Mouse (Mus musculus): ENCODE results near the gene Aqp1. TPM values are rescaled to one million over a fixed set of nuclear protein-coding genes. Genes with fewer than 3 reads are reported as not detected.

Gene Aqp1
- total RNA-seq, 2 experiments from 2014 or later: 108 to 109 TPM

DNA sequence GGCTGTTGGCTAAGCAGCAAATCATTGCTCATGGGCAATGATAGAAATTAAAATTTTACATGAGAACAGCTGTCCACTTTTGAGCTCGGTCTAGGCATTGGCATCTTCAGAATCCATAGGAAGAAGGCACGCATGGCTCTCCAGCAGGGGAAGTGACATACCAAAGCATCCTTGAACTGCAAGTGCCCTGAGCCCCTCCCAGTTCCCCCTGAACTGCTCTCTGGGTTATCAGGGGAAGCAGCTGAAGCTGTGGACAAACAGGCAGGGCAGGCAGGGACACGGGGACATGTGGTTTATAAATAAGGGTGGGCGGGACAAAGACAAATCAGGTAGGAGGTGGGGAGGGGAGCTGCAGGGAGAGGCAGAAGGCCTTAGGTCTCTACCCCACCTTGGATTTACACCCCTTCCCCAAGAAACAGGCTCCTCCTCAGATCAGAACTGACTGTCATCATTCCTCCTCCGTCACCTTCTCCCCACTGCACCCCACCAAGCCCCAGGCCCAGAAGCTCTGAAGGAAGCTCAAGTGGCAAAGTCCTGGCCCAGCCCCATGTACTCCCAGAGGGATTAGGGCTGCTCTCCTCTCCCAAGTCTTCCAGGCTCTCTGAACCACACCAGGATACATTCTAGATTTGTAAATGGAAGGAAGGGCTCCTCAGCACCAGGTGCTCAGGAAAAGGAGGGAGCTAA is 19.9 kb downstream of the Aqp1 start:
- DNase-seq (ENCODE audit: low spot score in 2 of 2): no peak

DNA sequence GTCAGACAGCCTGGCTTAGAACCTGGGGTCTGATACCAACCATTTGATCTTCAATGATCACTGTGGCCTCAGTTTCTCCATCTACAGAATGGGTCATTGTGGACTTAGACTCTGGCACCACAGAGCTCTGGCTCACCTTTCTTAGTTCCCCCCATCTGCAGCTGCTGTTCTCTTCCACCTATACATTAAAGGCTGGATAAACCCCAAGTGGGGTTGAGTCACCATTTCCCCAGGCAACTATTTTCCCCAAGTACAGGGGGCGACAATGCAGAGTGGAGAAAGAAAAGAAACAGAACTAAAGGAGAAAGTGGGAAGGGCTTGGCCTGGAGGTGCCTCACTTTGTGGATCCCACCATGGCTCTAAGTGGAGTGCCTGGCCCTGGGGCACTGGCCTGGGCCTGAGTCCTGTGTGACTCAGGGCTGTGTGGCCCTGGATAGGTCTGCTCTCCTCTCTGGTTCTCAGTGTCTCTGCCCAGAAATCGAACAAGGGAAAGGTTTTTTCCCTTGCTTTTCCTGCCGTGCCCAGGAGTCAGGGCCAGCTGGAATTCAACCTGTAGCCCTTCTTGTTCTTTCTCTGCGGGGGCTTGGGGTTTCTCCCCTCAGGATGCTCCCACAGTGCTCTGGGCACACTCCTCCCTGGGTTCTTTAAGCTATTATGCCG is 20.9 kb downstream of the Aqp1 start:
- DNase-seq (ENCODE audit: low spot score in 2 of 2): no peak

DNA sequence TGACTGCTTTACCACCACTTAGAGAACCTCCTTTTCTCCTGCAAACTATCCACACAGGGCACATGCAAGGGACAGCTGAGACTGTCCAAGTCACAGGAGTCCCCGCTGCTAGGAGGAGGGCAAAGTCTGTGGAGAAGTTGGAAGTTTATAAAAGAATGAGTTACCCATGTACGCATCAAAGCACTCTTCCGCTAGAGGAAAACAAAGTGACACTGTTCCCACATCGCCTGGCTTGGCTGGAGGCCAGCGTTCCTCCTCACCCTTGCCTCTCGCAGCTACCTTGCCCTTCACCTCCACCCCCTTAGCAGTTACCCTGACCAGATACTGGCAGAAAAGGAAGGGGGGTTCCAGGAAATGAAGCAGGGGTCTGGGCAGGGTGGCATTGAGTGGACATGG is 21.4 kb downstream of the Aqp1 start:
- no peak for DNase-seq (ENCODE audit: low spot score in 2 of 2)

DNA sequence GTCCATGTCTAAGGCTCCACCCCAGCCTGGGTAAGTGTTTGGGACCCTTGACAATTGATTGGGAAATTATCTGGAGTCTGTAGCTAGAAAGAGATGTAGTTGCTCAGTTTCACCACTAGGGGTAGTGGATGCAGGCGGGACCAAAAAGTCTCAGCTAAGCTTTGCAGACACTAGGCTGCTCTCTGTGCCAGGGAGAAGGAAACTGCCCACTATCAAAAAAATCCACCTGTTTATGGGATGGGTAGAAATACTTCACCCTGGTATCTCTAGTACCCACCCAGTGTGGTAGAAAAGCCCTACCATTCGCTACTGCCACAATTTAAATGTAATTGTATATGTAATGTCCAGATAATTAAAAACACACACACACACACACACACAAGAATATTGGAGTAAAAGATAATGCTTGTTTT is 22.5 kb downstream of the Aqp1 start:
- no peak for DNase-seq (ENCODE audit: low spot score in 2 of 2)

DNA sequence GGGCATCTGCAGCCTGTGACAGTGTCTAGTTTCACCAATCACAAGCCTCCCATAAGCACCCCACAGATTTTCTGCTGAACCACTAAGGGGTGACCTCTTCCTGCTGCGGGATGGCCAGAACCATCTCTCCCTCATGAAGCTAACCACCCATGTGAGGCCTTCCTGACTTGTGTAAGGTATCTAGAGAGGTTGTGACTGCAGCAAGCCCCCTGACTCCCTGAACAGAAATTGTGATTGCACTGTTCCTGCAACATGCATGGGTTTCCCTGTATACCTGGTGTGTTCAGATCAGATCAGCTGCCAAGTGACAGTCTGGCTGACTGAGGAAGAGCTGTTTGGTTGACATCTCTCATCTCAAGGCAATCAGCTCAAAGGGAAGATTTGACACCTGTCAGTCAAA is 26.4 kb downstream of the Aqp1 start:
- no peak for DNase-seq (ENCODE audit: low spot score in 2 of 2)

DNA sequence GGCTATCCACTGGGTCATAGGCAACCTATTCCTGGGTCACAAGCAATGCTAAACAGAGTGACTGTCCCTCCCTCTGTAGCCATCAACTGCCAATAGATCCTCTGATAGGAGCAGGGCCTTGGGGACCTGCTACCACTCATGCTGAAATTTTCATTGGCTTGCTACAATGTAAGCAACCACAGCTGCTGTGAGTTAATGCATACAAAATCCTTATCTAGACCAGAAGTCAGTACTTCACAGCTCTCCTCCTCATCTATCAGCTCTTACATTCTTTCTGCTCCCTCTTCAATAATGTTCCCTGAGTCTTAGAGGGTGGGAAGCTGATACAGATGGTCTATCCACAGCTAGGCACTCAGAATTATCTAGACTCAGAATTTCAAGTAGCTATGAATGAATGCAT is 30.9 kb downstream of the Aqp1 start:
- DNase-seq (ENCODE audit: low spot score in 2 of 2): no peak

DNA sequence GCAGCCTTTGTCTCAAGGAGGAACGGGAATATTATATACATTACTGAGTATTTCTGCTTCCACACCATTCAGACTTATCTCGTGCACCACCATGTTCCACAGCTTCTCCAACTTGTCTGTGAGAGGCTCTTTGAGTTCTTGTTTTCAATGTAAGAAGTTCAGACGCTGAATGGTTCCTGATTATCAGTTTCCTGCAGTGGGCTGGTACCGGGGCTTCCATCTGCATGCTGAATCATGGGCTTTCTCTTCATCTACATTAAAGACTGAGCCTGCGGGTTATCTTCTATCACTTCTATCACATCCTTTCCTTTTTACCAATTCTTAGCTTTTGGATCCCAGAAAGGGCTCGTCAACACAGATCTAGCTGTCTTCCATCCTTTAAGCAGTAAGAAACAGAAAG is 34.6 kb downstream of the Aqp1 start:
- DNase-seq (ENCODE audit: low spot score in 2 of 2): no peak

DNA sequence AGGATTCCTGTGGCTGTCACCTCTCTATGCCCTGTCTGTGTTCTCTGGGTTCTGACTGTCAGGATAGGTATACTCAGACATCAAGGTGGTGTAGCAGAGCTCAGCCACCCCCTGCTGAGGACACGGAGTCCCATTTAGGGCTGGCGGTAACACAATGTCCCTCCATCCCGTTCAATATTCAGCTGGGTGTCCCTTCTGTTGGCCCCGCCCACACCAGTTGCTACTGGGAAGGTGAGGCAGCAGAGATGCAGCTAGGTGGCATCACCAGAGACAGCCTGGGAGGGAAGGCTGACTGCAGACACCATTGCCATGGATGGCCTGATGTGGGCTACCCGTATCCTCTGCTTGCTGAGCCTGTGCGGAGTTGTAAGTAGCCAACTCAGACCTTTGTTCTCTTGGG is 39.8 kb downstream of the Aqp1 start, which contains the start of gene Ghrhr:
Gene Ghrhr, plus strand, starts transcription at position 220 of the 400 bp plus-strand sequence.
- no peak for DNase-seq (ENCODE audit: low spot score in 2 of 2)

DNA sequence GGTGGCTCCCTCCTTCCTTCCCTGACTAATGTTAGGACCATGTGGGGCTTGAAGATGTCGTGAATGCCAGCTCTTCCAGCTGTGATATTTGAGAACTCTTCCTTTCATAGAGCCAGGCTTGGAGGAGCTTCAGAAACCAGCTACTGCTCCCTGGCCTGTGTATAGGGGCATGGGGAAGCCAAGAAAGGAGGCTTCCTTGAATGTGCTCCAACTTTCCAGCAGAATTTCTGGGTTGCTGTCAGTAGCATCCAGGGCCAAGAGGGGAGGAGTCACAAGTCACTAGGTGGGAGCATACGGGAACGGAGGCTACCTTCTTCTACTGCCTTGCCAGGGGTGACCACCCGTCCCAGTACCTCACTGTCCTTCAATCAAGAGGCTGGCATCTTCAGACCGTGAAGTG is 40.3 kb downstream of the Aqp1 start:
- DNase-seq (ENCODE audit: low spot score in 2 of 2): no peak

DNA sequence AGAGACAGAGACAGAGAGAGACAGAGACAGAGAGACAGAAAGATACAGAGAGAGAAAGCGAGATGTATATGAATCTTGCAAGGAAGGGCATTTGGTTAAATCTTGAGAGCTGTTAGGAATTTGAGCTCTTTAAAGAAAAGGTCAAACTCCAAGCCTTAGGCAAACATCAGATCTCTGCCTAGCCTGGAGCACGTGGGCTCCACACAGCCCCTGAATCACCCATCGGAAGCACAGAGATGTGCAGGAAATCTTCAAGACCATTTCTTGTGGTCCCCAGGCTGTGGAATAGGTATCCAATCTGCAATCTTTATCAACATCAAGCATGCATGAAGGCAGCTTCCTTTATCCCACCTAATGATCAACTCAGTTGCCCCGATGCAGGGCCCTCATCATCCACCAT is 41.2 kb downstream of the Aqp1 start:
- no peak for DNase-seq (ENCODE audit: low spot score in 2 of 2)

DNA sequence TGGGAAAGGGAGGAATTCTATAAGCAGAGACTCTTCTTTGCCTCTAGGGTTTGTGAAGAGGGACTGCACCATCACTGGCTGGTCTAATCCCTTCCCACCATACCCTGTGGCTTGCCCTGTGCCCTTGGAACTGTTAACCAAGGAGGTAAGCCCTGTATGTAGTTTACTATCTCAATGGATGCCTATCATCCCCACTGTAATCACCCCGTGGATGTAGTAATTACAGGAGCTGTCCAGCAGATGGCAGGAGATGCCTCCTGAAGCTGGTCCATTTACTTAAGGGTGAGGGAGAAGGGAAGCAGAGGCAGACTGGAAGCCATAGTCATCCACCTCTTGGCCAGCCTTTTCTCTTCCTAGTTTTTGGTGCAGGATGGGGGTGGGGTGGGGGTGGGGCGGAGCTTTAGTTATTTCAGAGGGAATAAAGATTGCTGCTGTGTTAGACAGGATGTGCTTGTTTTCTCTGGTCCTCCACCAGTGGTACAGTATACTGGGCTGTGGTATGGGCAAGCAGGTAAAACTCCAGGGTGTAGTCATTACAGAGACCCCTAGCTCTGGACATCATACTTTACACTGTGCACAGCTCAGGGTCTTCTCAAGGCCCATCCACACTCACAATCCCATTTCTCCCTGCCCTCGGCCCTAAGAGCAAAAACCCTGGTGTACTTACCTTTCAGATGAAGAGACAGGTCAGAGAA is 43.6 kb downstream of the Aqp1 start:
- DNase-seq (ENCODE audit: low spot score in 2 of 2): peak in 1 of 2 experiments; percentile 46

DNA sequence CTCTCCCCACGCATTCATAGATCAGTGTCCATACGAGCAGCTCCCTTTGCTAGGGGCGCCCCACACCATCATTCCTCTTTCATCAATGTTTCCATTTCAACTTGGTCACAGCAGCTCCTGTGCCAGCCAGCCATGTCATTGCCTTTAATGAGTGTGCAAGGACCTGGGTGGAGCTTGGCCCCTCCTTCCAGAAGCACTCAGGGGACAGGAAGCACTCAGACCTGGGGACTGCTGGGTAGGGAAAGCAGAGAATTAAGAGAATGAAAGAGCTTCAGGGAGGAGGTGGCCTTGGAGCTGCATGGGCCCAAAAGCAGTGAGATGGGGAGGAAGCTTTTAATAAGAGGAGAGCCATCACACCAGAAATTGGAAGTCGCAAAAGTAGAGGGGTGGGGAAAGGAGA is 45.7 kb downstream of the Aqp1 start:
- DNase-seq (ENCODE audit: low spot score in 2 of 2): no peak

DNA sequence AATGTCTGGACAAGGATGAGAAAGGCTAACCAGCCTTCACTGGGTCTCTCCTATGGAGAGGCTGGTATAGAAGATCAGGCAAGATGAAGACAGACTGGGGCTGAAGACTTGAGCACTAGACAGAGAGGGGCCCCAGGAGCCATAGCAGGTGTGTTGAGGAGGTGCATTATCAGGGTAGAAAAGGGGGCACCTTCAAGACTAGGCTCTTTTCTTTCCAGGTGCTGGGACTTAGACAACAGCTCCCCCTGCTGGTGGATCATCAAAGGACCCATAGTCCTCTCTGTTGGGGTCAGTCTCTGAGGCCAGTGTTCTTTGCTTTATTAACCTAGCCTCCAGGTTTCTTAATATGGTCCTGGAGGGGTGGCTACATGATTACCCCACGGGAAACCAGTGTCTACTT is 47.7 kb downstream of the Aqp1 start:
- peak; percentile 56 to 71 for DNase-seq (ENCODE audit: low spot score in 2 of 2)

DNA sequence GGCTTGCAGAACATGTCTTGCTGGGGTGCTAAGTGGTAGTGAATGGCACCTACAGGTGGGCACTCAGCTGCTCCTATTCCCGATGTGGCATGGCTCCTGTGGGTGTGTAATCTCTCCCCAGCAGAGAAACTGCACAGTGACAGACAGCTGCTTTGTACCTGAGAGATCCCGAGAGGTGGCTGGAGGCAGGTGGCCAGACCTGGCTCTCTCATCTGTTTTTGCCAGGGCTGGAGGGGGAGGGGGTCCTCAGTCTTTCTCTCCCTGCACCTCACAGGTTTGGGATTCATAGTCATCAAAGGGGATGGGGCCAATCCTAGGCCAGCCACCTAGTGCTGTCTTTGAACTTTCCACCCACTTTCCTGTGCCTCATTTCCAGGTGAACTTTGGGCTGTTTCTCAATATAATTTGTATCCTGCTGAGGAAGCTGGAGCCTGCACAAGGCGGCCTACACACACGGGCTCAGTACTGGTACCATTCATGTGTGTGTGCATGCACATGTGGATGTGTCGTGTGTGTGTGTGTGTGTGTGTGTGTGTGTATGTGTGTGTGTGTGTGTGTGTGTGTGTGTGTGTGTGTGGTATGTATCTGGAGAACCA is 48.2 kb downstream of the Aqp1 start:
- DNase-seq (ENCODE audit: low spot score in 2 of 2): no peak

DNA sequence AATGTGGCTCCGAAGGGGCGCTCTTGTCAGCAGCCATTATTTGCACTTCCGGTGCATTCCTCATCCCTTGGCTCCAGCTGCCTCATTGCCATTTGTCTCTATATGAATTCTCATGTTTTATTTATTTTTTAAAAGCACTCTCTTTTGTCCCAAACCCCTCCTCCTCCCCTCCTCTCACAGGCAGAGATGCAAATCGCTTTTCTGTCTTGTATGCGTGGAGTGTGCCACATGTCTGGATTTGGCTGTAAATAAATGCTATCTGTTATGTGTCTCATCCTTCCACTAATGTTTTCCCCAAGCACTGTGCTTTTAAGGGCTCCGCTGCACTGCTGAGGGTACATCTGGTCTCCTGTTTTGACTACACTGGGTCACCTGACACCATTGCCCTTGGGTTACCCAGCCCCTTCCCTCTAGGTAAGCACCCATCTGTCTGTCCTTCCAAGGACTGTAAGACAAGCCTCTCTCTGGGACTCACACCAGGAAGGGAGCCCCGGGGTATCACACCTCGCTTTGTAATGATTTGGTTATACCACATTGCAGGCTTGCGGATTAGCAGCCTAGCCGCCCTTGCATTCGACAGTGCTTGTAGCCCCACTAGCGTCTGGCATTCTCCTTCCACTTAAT is 52.4 kb downstream of the Aqp1 start:
- no peak for DNase-seq (ENCODE audit: low spot score in 2 of 2)

DNA sequence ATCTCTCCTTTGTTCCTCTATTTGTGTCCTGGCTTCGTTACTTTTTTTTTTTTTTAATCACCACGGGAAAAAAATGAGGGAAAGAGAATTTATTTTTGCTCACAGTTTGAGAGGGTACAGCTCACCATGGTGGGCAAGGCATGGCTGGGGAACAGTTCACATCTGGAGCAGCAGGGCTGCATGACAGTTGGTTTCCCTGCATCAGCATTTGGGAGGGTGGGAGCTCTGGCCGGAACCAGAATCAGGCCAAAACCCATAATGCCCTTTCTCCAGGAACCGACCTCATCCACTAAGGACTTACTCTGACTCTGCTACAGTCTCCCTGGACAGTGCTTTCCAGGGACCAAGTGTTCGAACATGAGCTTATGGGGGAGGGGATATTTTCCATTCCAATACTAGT is 53.1 kb downstream of the Aqp1 start:
- no peak for DNase-seq (ENCODE audit: low spot score in 2 of 2)

DNA sequence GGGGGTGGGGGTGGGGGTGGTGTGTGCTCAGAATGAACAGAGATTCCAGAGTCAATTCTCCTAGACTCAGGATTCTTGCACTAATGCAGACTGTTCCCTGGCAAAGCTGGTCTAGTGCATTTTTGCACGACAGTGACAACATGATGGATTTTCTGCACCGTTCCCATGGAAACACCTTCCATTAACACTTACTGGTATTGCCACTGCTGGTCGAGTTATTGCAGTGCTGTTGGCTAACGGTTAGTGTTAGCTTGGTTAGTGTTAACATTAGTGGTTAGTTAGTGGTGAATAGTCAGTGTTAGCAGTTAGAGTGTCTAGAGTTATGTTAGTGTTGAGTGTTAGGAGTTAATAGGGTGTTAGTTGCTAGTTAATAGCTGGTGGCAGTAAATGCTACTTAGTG is 55.6 kb downstream of the Aqp1 start:
- no peak for DNase-seq (ENCODE audit: low spot score in 2 of 2)

DNA sequence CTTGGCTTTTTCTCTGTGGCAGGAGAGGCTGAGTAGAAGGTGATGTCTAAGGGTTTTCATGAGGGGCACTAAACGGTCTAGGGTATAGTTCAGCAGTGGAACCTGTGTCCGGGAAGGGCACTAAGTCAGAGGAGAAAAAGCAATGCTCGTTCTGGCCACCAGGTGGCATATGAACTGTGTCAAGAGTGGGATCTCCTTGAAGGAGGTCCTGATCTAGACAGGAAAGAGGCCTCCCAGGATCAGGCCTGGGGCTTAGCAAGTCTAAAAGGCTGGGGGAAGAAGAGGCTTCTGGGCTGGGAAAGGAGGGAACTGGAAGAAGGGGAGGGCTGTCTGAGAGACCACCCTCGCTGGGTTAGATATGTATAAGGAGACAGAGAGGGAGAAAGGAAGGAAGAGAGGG is 56.2 kb downstream of the Aqp1 start:
- DNase-seq (ENCODE audit: low spot score in 2 of 2): peak; percentile 72 to 83

DNA sequence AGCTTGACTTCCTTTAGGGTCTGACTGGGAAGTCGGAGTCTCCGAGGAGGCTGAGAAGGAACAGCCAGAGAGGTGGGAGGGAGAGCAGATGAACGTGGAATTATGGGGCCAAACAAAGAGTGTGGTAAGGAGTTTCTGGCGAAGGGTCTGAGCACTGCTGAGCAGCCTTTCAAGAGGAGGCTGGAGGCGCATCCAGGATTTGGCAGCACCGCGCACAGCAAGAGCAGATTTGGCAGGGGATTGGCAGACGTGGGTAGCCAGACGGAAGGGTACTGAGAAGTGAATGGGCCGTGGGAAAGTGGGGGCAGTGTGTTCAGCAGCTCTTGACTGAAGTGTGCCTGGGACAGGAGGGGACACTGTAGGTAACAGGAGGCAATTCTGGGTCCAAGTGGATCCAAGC is 58.6 kb downstream of the Aqp1 start:
- DNase-seq (ENCODE audit: low spot score in 2 of 2): no peak

DNA sequence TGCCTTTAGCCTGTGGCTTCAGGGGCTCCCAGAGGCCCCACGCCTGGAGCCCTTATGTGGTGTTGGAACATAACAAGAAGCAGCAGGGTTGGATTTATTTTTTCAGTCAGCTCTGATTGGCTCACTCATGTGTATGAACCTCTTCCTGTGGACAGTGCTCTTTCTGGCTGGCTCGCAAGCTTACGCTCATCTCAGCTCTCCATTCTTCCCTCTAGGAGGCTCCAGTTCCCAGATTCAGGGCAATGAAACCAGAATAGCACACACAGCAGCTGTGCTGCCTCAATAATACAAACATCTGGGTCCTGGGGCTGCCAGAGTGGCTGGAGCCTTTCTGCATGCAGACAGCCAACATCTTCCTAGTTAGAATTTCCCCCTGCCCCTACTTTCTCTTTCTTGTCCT is 59.9 kb downstream of the Aqp1 start:
- DNase-seq (ENCODE audit: low spot score in 2 of 2): peak in 1 of 2 experiments; percentile 53

DNA sequence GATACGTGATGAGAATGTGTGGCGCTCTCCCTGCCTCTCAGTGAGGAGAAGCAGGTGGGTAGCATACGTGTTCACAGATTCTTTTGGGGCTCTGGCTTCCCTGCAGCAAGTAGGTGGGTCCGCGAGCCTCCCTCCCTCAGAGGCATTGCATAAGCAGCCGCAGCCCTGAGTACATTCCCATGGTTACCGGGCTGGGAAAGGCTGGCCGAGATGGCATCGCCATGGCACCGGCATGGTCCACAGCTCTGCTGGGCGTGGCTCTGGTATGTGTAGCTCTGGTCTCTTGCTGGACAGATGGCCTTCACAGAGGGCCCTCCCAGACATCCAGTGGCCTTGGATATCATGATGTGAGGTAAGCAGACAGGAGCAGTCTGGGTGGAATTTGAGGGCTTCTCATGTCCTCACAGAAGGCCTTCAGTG is 60.4 kb downstream of the Aqp1 start:
- peak in 1 of 2 experiments; percentile 46 for DNase-seq (ENCODE audit: low spot score in 2 of 2)
